Mouse (Mus musculus) 3134 (cell line): ENCODE results near the gene Prkrip1.
"Not testable (repeated sequence)": the region's sequence is repeated elsewhere in the genome, so short reads cannot be mapped to it uniquely, and the experiment has no call there.

Experiments
- DNase-seq: peaks from one replicate; pipeline ENCODE4 v3.0.0-alpha.2; 2011; ENCODE audit warnings: low spot score; ENCODE audit not compliant: insufficient read length; ENCODE audit errors: extremely low read depth

Gene Prkrip1

GRCm38 (mm10) chr5:136165246-136165645 lies 33.5 kb downstream of the Prkrip1 start:
- DNase-seq: no peak

- DNase-seq: no peak
These were observed 34.8 kb downstream of the Prkrip1 start for GRCm38 (mm10) chr5:136163807-136164474.

GRCm38 (mm10) chr5:136160084-136160483 lies 38.7 kb downstream of the Prkrip1 start:
- DNase-seq: not testable (repeated sequence)

GRCm38 (mm10) chr5:136155399-136155798 lies 43.4 kb downstream of the Prkrip1 start:
- no peak for DNase-seq

- DNase-seq: no peak
These were observed 46.4 kb downstream of the Prkrip1 start for GRCm38 (mm10) chr5:136152365-136152764.

- DNase-seq: not testable (repeated sequence)
These were observed 49.6 kb downstream of the Prkrip1 start for GRCm38 (mm10) chr5:136149134-136149576.

- DNase-seq: no peak
These were observed 51.1 kb downstream of the Prkrip1 start for GRCm38 (mm10) chr5:136147704-136148103.

- DNase-seq: no peak
These were observed 51.8 kb downstream of the Prkrip1 start for GRCm38 (mm10) chr5:136146936-136147335.

GRCm38 (mm10) chr5:136144606-136145430 lies 53.9 kb downstream of the Prkrip1 start:
- no peak for DNase-seq

- peak; percentile 64 for DNase-seq
These were observed 55.5 kb downstream of the Prkrip1 start for GRCm38 (mm10) chr5:136143161-136143755.

GRCm38 (mm10) chr5:136142746-136143145 lies 56.0 kb downstream of the Prkrip1 start:
- no peak for DNase-seq

GRCm38 (mm10) chr5:136140057-136140482 lies 58.7 kb downstream of the Prkrip1 start:
- DNase-seq: no peak

- no peak for DNase-seq
These were observed 59.4 kb downstream of the Prkrip1 start for GRCm38 (mm10) chr5:136139393-136139792.

- peak; percentile 67 for DNase-seq
These were observed 61.0 kb downstream of the Prkrip1 start for GRCm38 (mm10) chr5:136137658-136138274.

GRCm38 (mm10) chr5:136136292-136136990 lies 62.3 kb downstream of the Prkrip1 start:
- DNase-seq: peak; percentile 51

- peak; percentile 96 for DNase-seq
These were observed 63.0 kb downstream of the Prkrip1 start, which contains the start of the genes Lrwd1 and Alkbh4 for GRCm38 (mm10) chr5:136135571-136136291. Gene Lrwd1 (minus strand): TSS chr5:136136074. Gene Alkbh4 (plus strand): TSS chr5:136136146.
